Mouse (Mus musculus) thymus, adult 18-20 months (tissue): ENCODE measurements around the gene Sept8.

Experiments used
- DNase-seq, 2 experiments: peaks; one replicate each; pipeline ENCODE4 v3.0.0; 2022; ENCODE audit warnings: mixed read lengths in 2 of 2

Sept8 gene

GRCm38 (mm10) chr11:53496946-53497345, 22.1 kb upstream of the Sept8 start:
- no peak for DNase-seq

GRCm38 (mm10) chr11:53500569-53500968, 18.5 kb upstream of the Sept8 start:
- no peak for DNase-seq

DNA sequence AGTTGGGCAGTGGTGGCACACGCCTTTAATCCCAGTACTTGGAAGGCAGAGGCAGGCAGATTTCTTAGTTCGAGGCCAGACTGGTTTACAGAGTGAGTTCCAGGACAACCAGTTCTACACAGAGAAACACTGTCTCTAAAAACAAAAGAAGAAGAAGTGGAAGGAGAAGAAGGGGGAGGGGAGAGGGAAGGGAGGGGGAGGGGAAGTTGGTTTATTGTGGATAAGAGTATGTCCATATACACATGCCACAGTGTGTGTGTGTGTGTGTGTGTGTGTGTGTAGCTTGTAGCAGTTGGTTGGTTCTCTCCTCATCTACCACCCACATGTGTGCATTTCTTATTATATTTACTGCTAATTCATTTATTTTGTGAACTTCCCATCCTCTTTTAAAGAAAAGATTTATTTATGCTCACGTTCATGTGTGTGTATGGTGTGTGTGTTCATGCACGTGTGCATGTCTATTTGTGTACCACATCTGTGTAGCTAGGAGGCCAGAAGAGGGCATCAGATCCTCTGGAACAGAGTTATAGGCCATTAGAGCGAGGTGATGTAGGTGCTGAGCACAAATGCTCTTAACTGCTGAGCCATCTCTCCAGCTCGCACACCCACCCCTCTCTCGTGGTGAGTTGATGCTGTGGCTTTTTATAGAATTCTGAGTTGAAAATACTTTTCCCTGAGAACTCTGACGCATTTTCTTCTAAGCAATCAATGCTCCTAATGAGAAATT, 16.9 kb upstream of the Sept8 start:
- no peak for DNase-seq

DNA sequence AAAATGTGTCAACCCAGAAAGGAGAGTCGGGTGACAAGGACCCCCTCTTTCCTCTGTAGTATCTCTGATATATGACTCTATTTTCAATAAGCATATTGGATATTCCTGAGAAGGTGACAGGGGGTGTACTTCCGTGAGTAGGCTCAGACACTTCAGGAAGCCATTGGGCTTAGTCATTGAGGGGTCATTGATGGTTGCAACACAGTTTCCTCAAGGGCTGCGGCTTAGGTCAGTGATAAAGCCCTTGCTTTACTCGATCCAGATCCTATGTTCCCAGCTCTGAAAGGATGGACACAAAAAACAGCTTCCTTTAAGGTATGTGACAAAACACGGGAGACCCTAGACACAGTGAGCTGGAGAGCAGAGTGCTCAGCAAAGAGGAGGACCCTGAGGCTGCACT, 15.3 kb upstream of the Sept8 start:
- DNase-seq = no peak

DNA sequence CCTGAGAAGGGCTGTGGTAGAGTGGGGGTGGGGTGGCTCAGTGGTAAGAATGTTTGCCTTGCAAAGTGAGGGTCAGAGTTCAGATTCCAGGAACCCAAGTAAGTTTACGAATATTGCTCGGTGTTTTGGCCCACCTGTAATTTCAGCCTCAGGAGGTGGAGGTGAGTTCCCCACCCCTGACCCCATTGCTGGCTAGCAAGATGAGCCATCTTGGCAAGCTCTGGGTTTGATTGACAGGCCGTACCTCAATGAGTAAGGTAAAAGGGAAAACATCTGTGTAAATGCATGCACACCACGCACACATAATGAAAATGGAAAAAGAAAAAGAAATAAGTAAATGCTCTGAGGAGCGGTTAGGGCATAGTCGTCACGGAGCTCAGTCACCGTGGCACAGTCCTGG, 14.7 kb upstream of the Sept8 start:
- no peak for DNase-seq

- no peak for DNase-seq
Observed at GRCm38 (mm10) chr11:53505026-53505663, 13.9 kb upstream of the Sept8 start.

- no peak for DNase-seq
Observed at GRCm38 (mm10) chr11:53507098-53507805, 11.8 kb upstream of the Sept8 start.

DNA sequence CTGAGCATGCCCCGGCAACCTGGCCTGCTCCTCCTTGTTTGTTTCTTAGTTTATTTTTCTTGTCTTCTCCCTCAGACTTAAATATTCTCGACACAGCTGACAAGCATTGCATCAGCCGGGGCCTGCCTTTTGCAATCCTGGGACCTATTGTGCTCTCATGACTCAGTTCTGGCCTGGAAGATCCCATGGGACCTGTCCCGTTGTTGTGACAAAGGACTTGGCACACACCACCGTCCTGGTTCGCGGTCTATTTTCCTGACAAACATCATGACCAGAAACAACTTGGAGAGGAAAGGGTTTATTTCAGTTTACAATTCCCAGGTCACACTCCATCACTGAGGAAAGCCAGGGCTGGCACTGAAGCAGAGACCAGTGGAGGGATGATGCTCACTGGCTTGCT, 10.9 kb upstream of the Sept8 start:
- DNase-seq = no peak

GRCm38 (mm10) chr11:53508591-53508990, 10.5 kb upstream of the Sept8 start:
- no peak for DNase-seq

DNA sequence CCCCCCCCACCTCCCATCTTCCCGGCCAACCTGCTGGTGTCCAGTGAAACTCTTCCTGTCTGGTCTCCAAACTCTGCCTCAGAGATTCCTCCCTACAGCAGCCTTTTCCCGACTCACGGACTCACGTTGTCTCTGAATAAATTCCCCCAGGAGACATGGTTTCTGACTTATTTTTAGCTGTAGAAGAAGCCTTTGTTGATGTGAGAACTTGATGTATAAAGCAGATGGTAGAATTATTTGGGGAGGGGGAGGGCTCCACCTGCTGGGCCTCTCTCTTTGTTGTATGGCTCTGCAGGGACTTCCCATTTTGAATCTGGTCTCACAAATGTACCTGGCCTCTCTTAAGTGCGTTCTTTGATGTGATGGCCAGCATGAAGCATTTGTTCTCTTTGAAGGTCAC, 8.7 kb upstream of the Sept8 start:
- no peak for DNase-seq

DNA sequence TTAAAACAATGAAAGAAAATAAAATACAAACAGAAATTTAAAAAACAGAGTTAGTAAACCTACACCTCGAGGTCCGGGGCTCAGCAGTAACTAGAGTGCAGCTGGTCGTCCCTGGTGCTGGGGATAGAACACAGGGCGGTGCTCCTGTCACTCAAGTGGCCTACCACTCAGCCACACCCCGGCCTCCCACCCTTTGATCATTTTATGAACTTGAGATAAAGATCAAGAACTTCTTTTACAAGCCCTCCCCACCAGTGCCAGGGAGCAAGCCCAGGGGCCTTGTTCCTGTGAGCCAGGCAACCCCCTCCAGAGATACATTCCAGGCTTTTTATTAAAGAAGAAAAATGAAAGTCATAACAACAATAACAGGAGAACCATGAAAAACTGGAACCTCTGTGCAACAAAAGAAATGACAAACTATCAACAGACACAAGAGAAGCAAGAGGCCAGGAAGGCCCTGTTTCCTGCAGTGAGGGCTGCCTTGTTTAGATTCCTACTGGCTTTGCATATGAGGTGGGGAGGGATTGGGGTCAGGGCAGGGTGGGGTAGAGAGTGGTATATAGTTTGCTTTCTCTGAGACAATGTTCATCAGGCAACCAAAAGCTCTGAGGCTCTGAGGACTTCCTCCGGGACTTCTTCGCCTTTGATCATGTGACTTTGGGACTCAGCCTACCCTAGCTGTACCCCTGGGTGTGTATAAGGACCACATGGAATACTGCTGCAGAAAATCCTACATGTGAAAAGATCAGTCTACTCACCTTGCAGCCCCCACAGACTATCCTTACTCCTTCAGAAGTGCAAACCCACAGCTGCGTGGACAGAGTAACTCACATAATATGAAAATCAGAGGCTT, 2.1 kb upstream of the Sept8 start:
- peak in 1 of 2 experiments; percentile 24 for DNase-seq

DNA sequence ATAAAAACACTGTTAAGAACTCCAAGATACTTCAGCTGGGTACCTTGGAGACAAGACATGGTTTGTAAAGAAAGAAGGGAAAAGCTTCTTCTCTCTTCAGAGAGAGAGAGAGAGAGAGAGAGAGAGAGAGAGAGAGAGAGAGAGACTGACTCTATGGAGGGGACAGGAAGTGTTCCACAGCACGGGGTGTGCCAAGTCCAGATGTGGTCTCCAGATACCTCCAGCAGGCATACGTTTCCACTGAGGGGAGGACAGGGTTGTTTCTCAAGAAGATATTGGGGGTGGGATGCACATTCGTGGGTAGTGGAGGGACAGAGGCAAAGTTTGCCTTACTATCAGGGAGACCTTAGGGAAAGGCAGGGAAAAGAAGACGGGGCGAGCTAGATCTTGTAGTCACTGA, 298 bp upstream of the Sept8 start:
- no peak for DNase-seq

DNA sequence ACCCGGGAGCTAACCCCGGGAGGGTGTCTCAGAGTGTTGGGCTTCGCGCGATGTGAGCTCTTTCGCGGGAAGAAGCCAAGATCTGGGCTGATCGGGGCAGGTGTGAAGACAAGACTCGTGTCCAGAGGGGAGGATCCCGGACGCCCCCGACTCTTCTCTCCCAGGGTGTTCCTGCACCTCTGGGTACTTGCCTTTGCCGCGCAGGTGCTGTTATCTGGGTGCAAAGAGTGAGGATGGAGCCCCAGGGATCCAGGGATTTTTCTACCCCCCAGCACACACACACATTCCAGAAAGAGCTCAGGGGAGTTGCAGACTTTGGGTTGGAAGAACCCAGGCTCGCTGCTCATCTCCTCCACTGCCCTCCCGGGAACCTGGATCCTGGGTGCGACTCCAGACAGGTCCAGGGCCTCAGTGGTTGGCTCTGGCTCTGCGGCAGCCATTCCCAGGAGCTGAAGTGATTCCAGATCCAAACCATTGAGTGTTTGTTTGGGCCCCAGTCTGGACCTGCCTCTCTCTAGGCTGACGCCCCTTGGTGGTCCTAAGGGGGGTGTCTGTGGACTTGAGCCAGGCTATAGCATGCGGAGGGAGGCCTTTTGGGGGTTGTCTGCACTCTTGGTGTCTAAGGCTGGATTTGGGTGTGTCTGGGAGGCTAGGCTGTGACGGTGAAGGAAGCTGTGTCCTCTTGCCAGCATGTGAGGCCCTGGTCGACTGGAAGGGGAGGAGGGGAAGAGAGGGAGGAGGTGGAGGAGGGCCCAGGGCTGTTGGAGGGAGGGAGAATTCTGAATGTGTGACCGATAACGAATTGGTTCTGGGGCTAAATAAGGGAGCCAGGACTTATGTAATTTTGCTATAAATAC, 1.3 kb downstream of the Sept8 start:
- no peak for DNase-seq

DNA sequence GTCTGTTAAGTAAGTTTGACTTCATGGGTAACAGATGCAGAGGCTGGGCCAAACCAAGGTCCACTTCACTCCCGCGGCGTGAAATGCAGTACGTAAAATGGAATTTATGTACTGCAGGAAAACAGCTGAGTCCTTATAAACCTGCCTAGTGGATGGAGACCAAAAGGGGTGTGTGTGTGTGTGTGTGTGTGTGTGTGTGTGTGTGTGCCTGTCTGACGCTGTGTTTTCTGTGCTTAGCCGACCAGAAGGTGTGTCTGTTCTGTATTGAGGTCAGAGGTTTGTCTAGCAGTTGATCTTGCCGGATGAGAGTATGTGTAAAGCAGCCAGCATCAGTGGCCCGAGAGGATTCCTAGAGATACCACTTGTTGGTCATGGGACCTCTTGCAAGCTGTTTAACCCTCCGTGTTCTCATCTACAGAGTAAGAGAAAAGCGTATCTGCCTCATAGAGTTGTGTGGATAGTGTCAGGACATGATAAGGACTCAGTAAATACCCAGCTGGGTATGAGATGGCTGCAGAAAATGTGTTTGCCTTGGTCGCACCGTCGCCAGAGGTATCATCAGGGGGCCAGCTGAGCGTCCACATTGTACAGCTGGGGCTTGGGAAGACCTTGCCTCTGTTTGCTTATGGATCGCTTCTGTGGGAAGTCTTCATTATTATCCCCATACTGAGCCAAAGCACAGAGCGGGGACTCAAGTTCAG, 2.2 kb downstream of the Sept8 start:
- no peak for DNase-seq

DNA sequence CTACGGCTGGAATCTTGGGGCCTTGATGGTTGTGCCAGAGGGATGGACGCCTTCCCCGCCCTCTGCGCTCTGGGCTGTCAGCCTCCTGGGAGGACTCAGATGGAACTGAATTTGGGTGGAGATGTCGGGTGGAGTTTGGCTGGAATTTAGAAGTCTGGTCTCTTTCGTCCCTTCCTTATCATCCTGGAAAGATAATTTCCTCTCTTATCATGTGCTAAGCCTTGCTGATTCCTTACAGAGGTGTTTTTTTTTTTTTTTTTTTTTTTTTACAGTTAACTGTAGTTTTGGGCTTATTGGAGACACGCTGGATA, 2.7 kb downstream of the Sept8 start:
- no peak for DNase-seq

- no peak for DNase-seq
Observed at GRCm38 (mm10) chr11:53522362-53522761, 3.3 kb downstream of the Sept8 start.

- DNase-seq = no peak
Observed at GRCm38 (mm10) chr11:53522930-53523329, 3.9 kb downstream of the Sept8 start.

GRCm38 (mm10) chr11:53523545-53524405, 4.7 kb downstream of the Sept8 start:
- DNase-seq = no peak

- no peak for DNase-seq
Observed at GRCm38 (mm10) chr11:53524905-53525304, 5.8 kb downstream of the Sept8 start.

DNA sequence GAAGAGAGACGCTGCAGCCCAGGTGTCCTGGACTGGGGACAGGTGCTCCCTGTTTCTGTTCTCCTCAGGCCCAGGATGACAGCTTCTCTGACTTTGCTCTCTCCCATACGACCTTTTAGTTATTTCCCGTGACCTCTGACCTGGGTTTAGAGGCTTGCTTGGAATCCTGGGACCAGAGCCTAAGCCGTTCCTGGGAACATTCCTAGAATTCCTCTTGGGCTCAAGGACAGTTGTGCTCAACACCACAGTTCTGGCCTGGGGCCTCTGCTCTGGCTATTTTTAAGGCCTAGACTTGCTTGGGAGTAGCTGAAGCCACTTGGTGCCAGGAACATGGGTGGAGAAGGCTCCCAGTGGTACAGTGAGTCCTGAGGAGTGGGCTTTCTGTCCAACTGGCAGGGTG, 6.4 kb downstream of the Sept8 start:
- no peak for DNase-seq
